Mouse (Mus musculus): Measurements from ENCODE around the gene Lin54.

- TF ChIP-seq EP300 (optimal IDR thresholded peaks at IDR 0.05) (no peak), CTCF (IDR thresholded peaks at IDR 0.05; ENCODE audit: low read depth) (no peak)
These were observed 48.6 kb downstream of the Lin54 start for GRCm38 (mm10) chr5:100451871-100452270.
